Mouse (Mus musculus): ENCODE results near the gene Coro2b.

GRCm38 (mm10) chr9:62550661-62551093, 13.8 kb upstream of the Coro2b start:
- TF ChIP-seq POLR2A (IDR thresholded peaks at IDR 0.05; ENCODE audit: borderline replicate concordance, control insufficient read depth, low read depth, low read length): no peak
- peak; percentile 76; the same call in 1 of the 2 replicates for TF ChIP-seq CTCF (IDR thresholded peaks at IDR 0.05; ENCODE audit: control insufficient read depth, insufficient read depth, low read length)
